Mouse (Mus musculus) adrenal gland, adult (tissue): ENCODE measurements at regions not wholly inside any gene's neighbourhood (a gene's known extent, or its start where the extent isn't known, plus 50 kb on each side); places are given as distances from the start of the nearest gene placed in this dataset.

Experiments
- DNase-seq, 2 experiments: peaks; one replicate each; pipeline ENCODE4 v3.0.0; 2022 to 2023; ENCODE audit warnings: low spot score in 1 of 2; ENCODE audit not compliant: inconsistent age in 2 of 2

GRCm38 (mm10) chr8:18316488-18316887, 661.6 kb downstream of the Defb40 start:
- DNase-seq = no peak

- no peak for DNase-seq
Observed at GRCm38 (mm10) chr8:18311597-18311996, 666.5 kb downstream of the Defb40 start.

- no peak for DNase-seq
Observed at GRCm38 (mm10) chr8:18310927-18311326, 667.1 kb downstream of the Defb40 start.

- DNase-seq = no peak
Observed at GRCm38 (mm10) chr8:18287536-18288237, 690.4 kb downstream of the Defb40 start.

GRCm38 (mm10) chr8:18279932-18280331, 698.1 kb downstream of the Defb40 start:
- DNase-seq = no peak

- DNase-seq = no peak
Observed at GRCm38 (mm10) chr8:18268301-18268700, 709.8 kb downstream of the Defb40 start.

- DNase-seq = peak; percentile 5 to 38
Observed at GRCm38 (mm10) chr8:18258287-18258961, 719.6 kb downstream of the Defb40 start.

GRCm38 (mm10) chr8:18246299-18246698, 731.8 kb downstream of the Defb40 start:
- DNase-seq = no peak

GRCm38 (mm10) chr8:18217599-18217998, 760.5 kb downstream of the Defb40 start:
- no peak for DNase-seq

- DNase-seq = no peak
Observed at GRCm38 (mm10) chr8:18217192-18217591, 760.9 kb downstream of the Defb40 start.

- no peak for DNase-seq
Observed at GRCm38 (mm10) chr8:18216516-18216915, 761.5 kb downstream of the Defb40 start.

- no peak for DNase-seq
Observed at GRCm38 (mm10) chr8:18210067-18210466, 768.0 kb downstream of the Defb40 start.

- no peak for DNase-seq
Observed at GRCm38 (mm10) chr8:18208658-18209057, 769.4 kb downstream of the Defb40 start.

GRCm38 (mm10) chr8:18187486-18187885, 790.6 kb downstream of the Defb40 start:
- DNase-seq = no peak

GRCm38 (mm10) chr8:18175544-18176092, 802.4 kb downstream of the Defb40 start:
- no peak for DNase-seq

- no peak for DNase-seq
Observed at GRCm38 (mm10) chr8:18158619-18159018, 819.4 kb downstream of the Defb40 start.

- no peak for DNase-seq
Observed at GRCm38 (mm10) chr8:18115333-18116044, 862.6 kb downstream of the Defb40 start.

GRCm38 (mm10) chr8:18113262-18113661, 864.8 kb downstream of the Defb40 start:
- no peak for DNase-seq

- no peak for DNase-seq
Observed at GRCm38 (mm10) chr8:18109480-18109879, 868.6 kb downstream of the Defb40 start.

- DNase-seq = no peak
Observed at GRCm38 (mm10) chr8:18106827-18107226, 871.2 kb downstream of the Defb40 start.

GRCm38 (mm10) chr8:18065456-18065855, 912.6 kb downstream of the Defb40 start:
- DNase-seq = no peak

- DNase-seq = no peak
Observed at GRCm38 (mm10) chr8:18059526-18059925, 918.5 kb downstream of the Defb40 start.
